Mouse (Mus musculus): Measurements from ENCODE around the gene Hist1h4d.
"Not testable (repeated sequence)": the region's sequence is repeated elsewhere in the genome, so short reads cannot be mapped to it uniquely, and the experiment has no call there.

DNA sequence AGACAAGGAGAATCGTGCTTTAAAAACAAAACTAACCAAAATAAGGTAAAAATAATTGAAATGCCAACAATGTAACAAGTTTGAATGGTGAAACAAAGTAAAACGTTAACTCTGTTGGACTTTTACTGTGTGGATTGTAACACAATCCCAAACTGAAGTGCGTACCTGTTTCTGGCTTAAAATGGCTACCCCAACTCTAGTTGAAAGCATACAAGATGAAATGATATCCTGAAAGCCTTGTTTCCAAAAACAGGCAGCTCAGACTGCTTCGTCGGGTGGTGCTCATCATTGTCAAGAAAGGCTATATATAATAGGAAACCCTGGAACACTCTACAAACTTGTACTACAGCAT is 19.9 kb upstream of the Hist1h4d start:
- not testable (repeated sequence) for TF ChIP-seq CTCF (IDR thresholded peaks at IDR 0.05); POLR2A (IDR thresholded peaks at IDR 0.05; ENCODE audit: insufficient read depth, low read depth, low read length); EP300 (IDR thresholded peaks at IDR 0.05; ENCODE audit: insufficient read depth, low read depth, low read length)

All from heart, adult 2 months (tissue).